Mouse (Mus musculus): ENCODE measurements at regions not wholly inside any gene's neighbourhood (a gene's known extent, or its start where the extent isn't known, plus 50 kb on each side); places are given as distances from the start of the nearest gene placed in this dataset. TPM values are rescaled to one million over a fixed set of nuclear protein-coding genes. Genes with fewer than 3 reads are reported as not detected.

DNA sequence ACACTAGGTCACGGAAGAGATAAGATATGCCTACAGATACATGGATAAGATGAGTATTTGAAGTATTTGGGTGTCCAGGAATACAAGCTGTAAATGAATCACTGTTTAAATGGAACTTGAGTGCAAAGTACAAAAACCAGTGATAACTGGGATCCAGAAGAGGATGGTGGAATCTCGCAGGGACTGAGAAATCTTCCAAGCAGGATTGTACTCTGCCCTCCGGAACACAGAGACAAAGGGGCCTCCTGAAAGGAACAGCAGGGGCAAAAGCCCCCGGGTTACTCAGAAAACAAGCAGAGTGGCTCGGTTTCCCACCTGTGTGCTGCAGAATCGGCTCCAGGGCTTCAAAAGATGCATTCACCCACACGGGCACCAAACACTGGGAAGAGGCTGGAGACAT, 55.2 kb upstream of the Dab2 start:
- Histone ChIP-seq H3K27me3 (ENCODE audit: insufficient read depth, low read length) (no peaks in the 10 kb centered on the region), H3K9me3 (replicated peaks; ENCODE audit: low read length) (no peaks in the 10 kb centered on the region), H3K4me1 (replicated peaks; ENCODE audit: insufficient read depth, low read length) (no peaks in the 10 kb centered on the region), H3K27ac (no peak overlapping the region), H3K9ac (ENCODE audit: low read depth, low read length) (no peak overlapping the region), H3K36me3 (ENCODE audit: insufficient read depth, low read length) (no peaks in the 10 kb centered on the region), H3K4me3 (replicated peaks; ENCODE audit: low read depth, low read length) (no peak overlapping the region), H3K4me2 (ENCODE audit: low read length) (no peak overlapping the region)
- DNase-seq (ENCODE audit: low spot score) = no peak
- WGBS = 68% methylated on average over 7 of the region's 7 CpGs
- no peak for ATAC-seq (replicated peaks; ENCODE audit: low FRiP score, low read depth)
- no peak for TF ChIP-seq CTCF (IDR thresholded peaks at IDR 0.05; ENCODE audit: low read depth)

DNA sequence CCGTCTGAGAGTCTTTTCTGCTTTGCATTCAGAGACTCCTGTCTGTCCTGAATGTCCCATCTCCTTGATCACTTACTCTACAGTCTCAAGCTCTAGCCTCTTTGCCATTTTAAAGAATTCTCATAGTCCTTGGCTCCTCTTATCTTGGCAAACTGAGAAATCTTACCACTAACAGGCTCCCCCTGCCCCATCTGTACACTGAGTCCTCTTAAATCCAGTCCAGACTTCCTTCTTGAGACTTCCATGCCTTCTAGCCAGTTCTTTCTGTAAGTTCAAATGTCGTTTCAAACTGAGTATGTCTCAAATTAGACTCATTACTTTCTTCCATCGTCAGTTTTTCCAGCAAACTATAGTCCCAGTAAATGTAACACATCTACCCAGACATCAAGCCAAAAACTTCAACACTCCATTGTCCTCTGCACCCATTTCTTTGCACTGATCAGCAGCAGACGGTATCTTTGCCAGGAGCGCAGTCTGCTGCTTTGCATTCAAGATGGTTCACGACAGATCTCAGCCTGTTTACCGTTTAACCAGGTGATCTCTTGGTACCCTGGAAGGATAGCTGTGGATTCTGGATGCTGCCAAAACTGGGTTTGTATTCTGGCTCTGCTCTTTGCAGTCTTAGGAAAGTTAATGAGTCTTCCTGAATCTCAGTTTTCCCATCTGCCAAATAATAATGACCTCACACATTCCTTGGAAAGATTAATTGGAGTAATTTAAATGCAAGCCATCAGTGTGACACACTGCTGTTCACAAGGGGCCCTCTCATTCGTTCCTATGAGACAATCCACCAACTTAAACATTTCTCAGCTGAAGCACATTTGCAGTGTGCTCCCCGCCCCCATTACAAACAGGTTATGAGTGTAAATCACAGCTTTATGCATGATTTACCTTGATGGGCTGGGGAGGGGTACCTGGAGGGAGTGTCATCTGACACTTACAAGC, 53.4 kb upstream of the Dab2 start:
- H3K4me1 ChIP-seq (replicated peaks; ENCODE audit: insufficient read depth, low read length) = no peaks in the 10 kb centered on the region
- no peaks in the 10 kb centered on the region for H3K36me3 ChIP-seq (ENCODE audit: insufficient read depth, low read length)
- H3K27ac ChIP-seq = no peak overlapping the region
- 44% methylated on average over 9 of the region's 9 CpGs for WGBS
- no peak overlapping the region for H3K4me2 ChIP-seq (ENCODE audit: low read length)
- H3K9ac ChIP-seq (ENCODE audit: low read depth, low read length) = no peak overlapping the region
- no peaks in the 10 kb centered on the region for H3K9me3 ChIP-seq (replicated peaks; ENCODE audit: low read length)
- ATAC-seq (replicated peaks; ENCODE audit: low FRiP score, low read depth) (peak; percentile 36; the same call in 1 of the 2 replicates), DNase-seq (ENCODE audit: low spot score) (peak; percentile 53)
- no peak overlapping the region for H3K4me3 ChIP-seq (replicated peaks; ENCODE audit: low read depth, low read length)
- no peaks in the 10 kb centered on the region for H3K27me3 ChIP-seq (ENCODE audit: insufficient read depth, low read length)
- no peak for TF ChIP-seq CTCF (IDR thresholded peaks at IDR 0.05; ENCODE audit: low read depth)

DNA sequence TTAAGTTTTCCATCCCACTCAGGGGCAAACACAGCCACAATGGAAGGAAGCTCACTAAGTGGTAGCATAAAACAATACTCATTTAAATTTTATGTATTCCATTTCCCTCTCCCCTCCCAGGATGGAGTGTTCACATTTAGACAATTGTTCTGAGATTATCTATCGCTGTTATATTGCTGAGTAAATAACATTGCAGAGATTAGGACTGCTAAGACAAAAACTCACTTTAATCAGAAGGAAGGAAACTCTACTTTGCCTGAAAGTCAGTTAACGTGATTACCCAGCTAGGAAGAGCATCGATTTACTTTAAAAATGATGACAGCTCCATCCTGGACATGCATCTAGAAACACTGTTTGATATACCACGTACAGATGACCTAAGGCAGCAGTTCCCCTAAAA, 51.1 kb upstream of the Dab2 start:
- 79% methylated on average over 4 of the region's 4 CpGs for WGBS
- Histone ChIP-seq H3K9ac (ENCODE audit: low read depth, low read length) (no peak overlapping the region), H3K27ac (no peak overlapping the region), H3K27me3 (ENCODE audit: insufficient read depth, low read length) (no peaks in the 10 kb centered on the region), H3K9me3 (replicated peaks; ENCODE audit: low read length) (no peaks in the 10 kb centered on the region), H3K36me3 (ENCODE audit: insufficient read depth, low read length) (no peaks in the 10 kb centered on the region), H3K4me1 (replicated peaks; ENCODE audit: insufficient read depth, low read length) (no peaks in the 10 kb centered on the region), H3K4me2 (ENCODE audit: low read length) (no peak overlapping the region), H3K4me3 (replicated peaks; ENCODE audit: low read depth, low read length) (no peak overlapping the region)
- ATAC-seq (replicated peaks; ENCODE audit: low FRiP score, low read depth) (no peak), DNase-seq (ENCODE audit: low spot score) (no peak)
- TF ChIP-seq CTCF (IDR thresholded peaks at IDR 0.05; ENCODE audit: low read depth) = no peak

Small RNA genes in the stretch of these regions (microRNA-seq; reads per million reads assigned to microRNA genes)
- gene Gm27760 = not detected

Data from kidney, postnatal 0 days (tissue).